In the genomic region with DNA sequence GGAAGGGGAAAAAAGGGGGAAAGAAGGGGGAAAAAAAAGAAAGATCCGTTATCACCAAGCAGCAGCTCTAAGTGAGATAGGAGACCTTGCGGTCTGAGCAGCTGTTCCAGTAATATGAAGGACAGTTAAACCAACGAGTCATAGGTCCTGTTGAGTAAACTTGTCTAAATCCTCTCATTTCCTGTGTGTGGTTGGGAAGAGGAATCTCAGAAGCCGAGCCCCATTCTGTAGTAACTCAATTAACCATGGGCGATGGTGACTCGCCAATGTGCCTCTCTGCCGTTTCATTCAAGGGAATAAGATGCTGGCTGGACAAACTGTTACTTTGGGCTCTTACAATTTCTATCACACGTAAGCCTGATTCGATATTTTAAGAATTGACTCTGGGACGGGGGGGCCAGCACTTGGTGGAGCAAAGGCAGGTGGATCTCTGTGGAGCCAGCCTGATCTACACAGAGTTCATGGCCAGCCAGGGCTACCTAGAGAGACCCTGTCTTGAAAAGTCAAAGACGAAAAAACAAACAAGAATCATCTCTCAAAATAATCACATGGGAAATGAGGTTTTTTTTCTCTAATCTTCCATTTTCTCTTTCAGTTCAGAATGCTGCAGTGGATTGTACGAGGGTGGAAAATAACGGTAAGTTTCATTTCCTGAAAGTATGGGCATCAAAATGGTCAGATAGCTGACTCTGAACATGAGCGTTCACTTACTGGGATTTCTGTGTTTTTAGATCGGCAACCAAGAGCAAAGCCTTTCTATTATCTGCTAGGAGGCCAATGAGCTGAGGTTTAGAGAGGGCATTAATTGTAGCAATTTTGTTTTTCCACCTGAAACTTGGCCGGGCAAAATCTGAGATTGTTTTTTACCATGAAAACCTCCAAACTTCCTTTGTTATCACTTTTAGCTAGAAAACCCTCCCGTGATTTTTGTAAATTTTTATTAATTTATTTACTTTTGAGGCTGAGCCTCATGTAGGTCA, we compare ENCODE assay signal across 10 mouse cellular contexts. TPM values are rescaled to one million over a fixed set of nuclear protein-coding genes. Genes with fewer than 3 reads are reported as not detected.
DNase-seq lines count a peak whose midpoint lies in the region; ATAC-seq and TF ChIP-seq lines count a peak whose summit lies in the region.
"Had no signal": no experiment of that assay in that cellular context is flagged by ENCODE, and none has a peak within 500 bp of the region (broad histone marks: within the 10 kb centered on the region; RNA-seq: fewer than 3 reads in every experiment).

Gene Milr1 (plus strand): TSS at position 188 of the 980 bp plus-strand sequence.

- H3K9me3 ChIP-seq in liver, embryonic 13.5 days (replicated peaks) = no peaks in the 10 kb centered on the region
- no peaks in the 10 kb centered on the region for H3K9me3 ChIP-seq in stomach, embryonic 16.5 days (replicated peaks; ENCODE audit: control insufficient read depth, low read length)
- no peaks in the 10 kb centered on the region; the same call in 1 of the 2 replicates for H3K9me3 ChIP-seq in hindbrain, embryonic 13.5 days
- H3K9me3 ChIP-seq in hindbrain, embryonic 11.5 days (ENCODE audit: control insufficient read depth, low read length) = no peaks in the 10 kb centered on the region
- H3K9me3 ChIP-seq: hindbrain, embryonic 15.5 days; neural tube, embryonic 12.5 days had no signal

- peak within 1 kb of the TSS; percentile 26 for H3K4me2 ChIP-seq in liver, embryonic 13.5 days
- H3K4me2 ChIP-seq in stomach, embryonic 16.5 days (ENCODE audit: low read depth, low read length) = no peak within 1 kb of the TSS
- H3K4me2 ChIP-seq in hindbrain, embryonic 13.5 days = no peak within 1 kb of the TSS
- H3K4me2 ChIP-seq in hindbrain, embryonic 11.5 days (replicated peaks; ENCODE audit: low read depth, low read length) = no peak within 1 kb of the TSS
- H3K4me2 ChIP-seq: hindbrain, embryonic 15.5 days; neural tube, embryonic 12.5 days had no signal

- peaks cover 20% of the 10 kb centered on the region for H3K4me1 ChIP-seq in liver, embryonic 13.5 days (replicated peaks)
- H3K4me1 ChIP-seq in stomach, embryonic 16.5 days (ENCODE audit: control insufficient read depth, insufficient read depth, low read length) = 0 out of 2 replicates have a peak, but pooled peaks cover 3% of the 10 kb centered on the region
- H3K4me1 ChIP-seq in hindbrain, embryonic 13.5 days (replicated peaks) = no peaks in the 10 kb centered on the region
- no peaks in the 10 kb centered on the region for H3K4me1 ChIP-seq in hindbrain, embryonic 11.5 days (replicated peaks; ENCODE audit: control insufficient read depth, insufficient read depth, low read length)
- H3K4me1 ChIP-seq: hindbrain, embryonic 15.5 days; neural tube, embryonic 12.5 days had no signal

- H3K36me3 ChIP-seq in liver, embryonic 13.5 days = no peaks in the 10 kb centered on the region
- no peaks in the 10 kb centered on the region for H3K36me3 ChIP-seq in stomach, embryonic 16.5 days (ENCODE audit: control insufficient read depth, insufficient read depth, low read length)
- no peaks in the 10 kb centered on the region for H3K36me3 ChIP-seq in hindbrain, embryonic 13.5 days
- no peaks in the 10 kb centered on the region for H3K36me3 ChIP-seq in hindbrain, embryonic 11.5 days (ENCODE audit: control insufficient read depth, insufficient read depth, low read length)
- H3K36me3 ChIP-seq: hindbrain, embryonic 15.5 days; neural tube, embryonic 12.5 days had no signal

- TF ChIP-seq CTCF in layer of hippocampus, adult 2 months (conservative IDR thresholded peaks at IDR 0.05) = no peak

- DNase-seq in layer of hippocampus, adult 2 months (ENCODE audit: low spot score in 2 of 2) = no peak
- DNase-seq in layer of hippocampus, adult 9-10 months (ENCODE audit: low spot score) = no peak
- peak; percentile 55 for DNase-seq in Muller cell, postnatal 12 days (ENCODE audit: inconsistent ontology term)
- no peak for DNase-seq in liver, embryonic 13.5 days
- no peak for DNase-seq in left cerebral cortex, postnatal 10 days (ENCODE audit: extremely low spot score in 1 of 2, low spot score in 2 of 2)
- DNase-seq in hindbrain, embryonic 11.5 days (ENCODE audit: low spot score) = no peak

- no peak within 1 kb of the TSS for H3K9ac ChIP-seq in liver, embryonic 13.5 days
- H3K9ac ChIP-seq in stomach, embryonic 16.5 days (ENCODE audit: low read length) = no peak within 1 kb of the TSS
- no peak within 1 kb of the TSS for H3K9ac ChIP-seq in hindbrain, embryonic 13.5 days
- H3K9ac ChIP-seq in hindbrain, embryonic 11.5 days (ENCODE audit: low read depth, low read length) = no peak within 1 kb of the TSS
- H3K9ac ChIP-seq: hindbrain, embryonic 15.5 days; neural tube, embryonic 12.5 days had no signal

- H3K4me3 ChIP-seq in layer of hippocampus, adult 2 months = no peak within 1 kb of the TSS
- H3K4me3 ChIP-seq in liver, embryonic 13.5 days (replicated peaks) = peak within 1 kb of the TSS; percentile 11
- H3K4me3 ChIP-seq in stomach, embryonic 16.5 days (replicated peaks; ENCODE audit: low read length) = no peak within 1 kb of the TSS
- no peak within 1 kb of the TSS for H3K4me3 ChIP-seq in hindbrain, embryonic 13.5 days
- no peak within 1 kb of the TSS for H3K4me3 ChIP-seq in hindbrain, embryonic 11.5 days (ENCODE audit: low read depth, low read length)
- H3K4me3 ChIP-seq: hindbrain, embryonic 15.5 days; neural tube, embryonic 12.5 days had no signal

- H3K27ac ChIP-seq in layer of hippocampus, adult 2 months = peak within 1 kb of the TSS; percentile 28; the same call in 1 of the 2 replicates
- H3K27ac ChIP-seq in liver, embryonic 13.5 days = peak within 1 kb of the TSS; percentile 45
- H3K27ac ChIP-seq in stomach, embryonic 16.5 days (ENCODE audit: low read length) = peak within 1 kb of the TSS; percentile 52; the same call in 1 of the 2 replicates
- no peak within 1 kb of the TSS for H3K27ac ChIP-seq in hindbrain, embryonic 13.5 days
- no peak within 1 kb of the TSS for H3K27ac ChIP-seq in hindbrain, embryonic 11.5 days (ENCODE audit: low read depth, low read length)
- H3K27ac ChIP-seq: hindbrain, embryonic 15.5 days; neural tube, embryonic 12.5 days had no signal

- intact Hi-C loops in left cerebral cortex, postnatal 10 days (cut with DNase I) = no loop called here

- 27% methylated on average over 17 of the region's 17 CpGs for WGBS in liver, embryonic 13.5 days (ENCODE audit: insufficient replicate concordance)
- 65% methylated on average over 17 of the region's 17 CpGs for WGBS in stomach, embryonic 16.5 days
- 93% methylated on average over 17 of the region's 17 CpGs for WGBS in hindbrain, embryonic 13.5 days
- WGBS in hindbrain, embryonic 11.5 days = 89% methylated on average over 17 of the region's 17 CpGs

- 0 out of 2 replicates have a peak, but pooled peaks cover 8% of the 10 kb centered on the region for H3K27me3 ChIP-seq in liver, embryonic 13.5 days
- no peaks in the 10 kb centered on the region for H3K27me3 ChIP-seq in stomach, embryonic 16.5 days (ENCODE audit: control insufficient read depth, insufficient read depth, low read length)
- H3K27me3 ChIP-seq in hindbrain, embryonic 13.5 days = no peaks in the 10 kb centered on the region
- no peaks in the 10 kb centered on the region for H3K27me3 ChIP-seq in hindbrain, embryonic 11.5 days (ENCODE audit: control insufficient read depth, insufficient read depth, low read length)
- H3K27me3 ChIP-seq: hindbrain, embryonic 15.5 days; neural tube, embryonic 12.5 days had no signal

- ATAC-seq in liver, embryonic 13.5 days (ENCODE audit: low read depth) = no peak
- no peak for ATAC-seq in stomach, embryonic 16.5 days (ENCODE audit: insufficient read depth, low FRiP score)
- no peak for ATAC-seq in hindbrain, embryonic 13.5 days (ENCODE audit: low FRiP score)
- no peak for ATAC-seq in hindbrain, embryonic 11.5 days (ENCODE audit: low FRiP score)

RNA-seq across cellular contexts. Expression of gene Milr1, which starts in this region (rescaled TPM):
- not detected for total RNA-seq in layer of hippocampus, adult 2 months (2021)
- 2.6 and 2.7 TPM in 2 replicates for polyA plus RNA-seq in liver, embryonic 13.5 days (2015; fragmentation: Nextera tagmentation; extraction: Ambion mirVana)
- polyA plus RNA-seq in stomach, embryonic 16.5 days (2015; fragmentation: Nextera tagmentation; extraction: Ambion mirVana) = 3.1 TPM in 2 replicates
- 0.78 and 1.3 TPM in 2 replicates for polyA plus RNA-seq in hindbrain, embryonic 13.5 days (2015; fragmentation: Nextera tagmentation; extraction: Ambion mirVana)
- total RNA-seq in left cerebral cortex, postnatal 10 days (2021) = 1 to 10 TPM in 1 of 2 experiments, under 1 TPM in 1; 0.45 to 1.1 TPM
- 1.1 and 2.0 TPM in 2 replicates for polyA plus RNA-seq in hindbrain, embryonic 11.5 days (2014; fragmentation: Nextera tagmentation; extraction: Ambion mirVana)

Comparison
In these comparisons a context has a peak if more than half of its experiments do, and no peak if none do; other contexts are left out.
1. H3K27ac ChIP-seq: peak in layer of hippocampus, adult 2 months (single experiment), liver, embryonic 13.5 days (single experiment) and stomach, embryonic 16.5 days (single experiment); none in hindbrain, embryonic 13.5 days (single experiment) and hindbrain, embryonic 11.5 days (single experiment).